Mouse (Mus musculus) limb, embryonic 11.5 days (tissue): ENCODE measurements around the gene Prkca. TPM values are rescaled to one million over a fixed set of nuclear protein-coding genes. Genes with fewer than 3 reads are reported as not detected.

Experiments used
- ATAC-seq: fragments of 200-750 bp; cut with Nextera tagmentation; 2 replicates; pipeline ENCODE4 v1.8.0; 2017; ENCODE audit warnings: low read depth; ENCODE audit not compliant: insufficient number of reproducible peaks, low FRiP score, low TSS enrichment
- DNase-seq: peaks from one replicate; pipeline ENCODE4 v3.0.0-alpha.2; 2015; ENCODE audit warnings: low spot score
- H3K27ac ChIP-seq: fragments of 300-500 bp; sonication (generic); replicated peaks from 2 replicates; pipeline ENCODE4 v1.5.1; 2014; ENCODE audit warnings: low read depth, mild to moderate bottlenecking, low read length
- H3K27me3 ChIP-seq: fragments of 300-500 bp; sonication (generic); 2 replicates; pipeline ENCODE4 v1.6.1; 2014; ENCODE audit warnings: mild to moderate bottlenecking, low read length, mixed read lengths; ENCODE audit not compliant: control insufficient read depth, insufficient read depth
- H3K36me3 ChIP-seq: fragments of 300-500 bp; sonication (generic); 2 replicates; pipeline ENCODE4 v1.6.1; 2014; ENCODE audit warnings: mild to moderate bottlenecking, low read length, moderate library complexity, mixed read lengths; ENCODE audit not compliant: control insufficient read depth, insufficient read depth
- H3K4me1 ChIP-seq: fragments of 300-500 bp; sonication (generic); 2 replicates; pipeline ENCODE4 v1.6.1; 2014; ENCODE audit warnings: low read length, mixed read lengths; ENCODE audit not compliant: control insufficient read depth, insufficient read depth
- H3K4me2 ChIP-seq: fragments of 300-500 bp; sonication (generic); 2 replicates; pipeline ENCODE4 v1.6.1; 2014; ENCODE audit warnings: low read depth, mild to moderate bottlenecking, moderate library complexity; ENCODE audit not compliant: severe bottlenecking
- H3K4me3 ChIP-seq: fragments of 300-500 bp; sonication (generic); 2 replicates; pipeline ENCODE4 v1.5.1; 2014; ENCODE audit warnings: low read depth, low read length
- H3K9ac ChIP-seq: fragments of 300-500 bp; sonication (generic); 2 replicates; pipeline ENCODE4 v1.6.1; 2014; ENCODE audit warnings: mild to moderate bottlenecking, low read length
- H3K9me3 ChIP-seq: fragments of 300-500 bp; sonication (generic); 2 replicates; pipeline ENCODE4 v1.6.1; 2016; ENCODE audit warnings: low read length; ENCODE audit not compliant: control insufficient read depth
- WGBS: fragments of 180-500 bp; shearing (Covaris S2); extraction: QIAGEN DNeasy Blood & Tissue Kit; methylation state at CpG from one replicate; pipeline ENCODE4 v1.1.7; 2014; 5-methylcytosine and 5-hydroxymethylcytosine counted together
- polyA plus RNA-seq: library from polyadenylated mRNA; unstranded; fragments of >200 nt; fragmentation: Nextera tagmentation; extraction: Ambion mirVana; gene quantifications from 2 replicates; pipeline ENCODE4 v1.2.1, GENCODE M21; 2014

The Prkca gene
- polyA plus RNA-seq, 1 experiment from 2014 or later, result 6.3 TPM

DNA sequence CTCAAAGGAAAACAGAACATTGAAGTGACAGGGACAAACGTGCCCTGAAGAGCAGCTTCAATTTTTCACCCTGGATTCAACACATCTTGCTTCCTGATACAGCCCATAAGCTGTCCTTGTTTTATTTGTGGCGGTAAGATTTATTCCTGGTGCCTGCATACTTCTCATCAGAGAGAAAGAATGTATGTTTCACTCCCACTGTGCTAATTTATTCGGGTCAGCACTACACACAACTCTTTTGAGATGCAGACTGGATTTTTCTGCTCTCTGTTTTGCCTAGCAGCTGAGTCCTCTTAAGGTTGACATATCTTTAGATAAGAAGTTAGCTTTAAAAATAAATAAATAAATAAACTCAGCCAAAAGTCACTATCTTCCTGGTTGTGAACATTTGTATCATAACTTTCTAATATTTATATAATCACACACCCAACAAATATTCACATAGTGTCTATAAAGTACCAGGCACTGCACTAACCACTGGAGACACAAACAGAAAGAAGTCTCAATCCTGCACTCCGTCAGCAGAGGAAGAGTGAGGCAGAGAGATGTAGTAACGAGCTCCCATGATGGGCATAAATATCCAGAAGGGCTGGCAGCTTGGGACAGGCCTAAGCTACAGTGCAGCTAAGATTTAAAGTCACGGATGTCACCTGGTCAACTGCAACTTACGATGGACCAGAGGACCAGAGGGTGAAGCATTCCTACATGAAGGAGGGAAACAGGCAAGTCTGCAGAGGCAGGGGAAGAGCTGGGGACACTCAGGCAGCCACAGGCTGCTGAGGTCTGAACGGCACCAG is 9.9 kb downstream of the Prkca start:
- H3K4me1 ChIP-seq, result peaks cover 2% of the 10 kb centered on the region; the same call in 1 of the 2 replicates
- H3K9me3 ChIP-seq, result no peaks in the 10 kb centered on the region
- no peak overlapping the region for H3K4me3 ChIP-seq
- H3K36me3 ChIP-seq, result no peaks in the 10 kb centered on the region
- H3K27ac ChIP-seq, result no peak overlapping the region
- H3K9ac ChIP-seq, result no peak overlapping the region
- ATAC-seq, result no peak
- H3K4me2 ChIP-seq, result no peak overlapping the region
- H3K27me3 ChIP-seq, result no peaks in the 10 kb centered on the region
- no peak for DNase-seq
- 51% methylated on average over 8 of the region's 8 CpGs for WGBS

DNA sequence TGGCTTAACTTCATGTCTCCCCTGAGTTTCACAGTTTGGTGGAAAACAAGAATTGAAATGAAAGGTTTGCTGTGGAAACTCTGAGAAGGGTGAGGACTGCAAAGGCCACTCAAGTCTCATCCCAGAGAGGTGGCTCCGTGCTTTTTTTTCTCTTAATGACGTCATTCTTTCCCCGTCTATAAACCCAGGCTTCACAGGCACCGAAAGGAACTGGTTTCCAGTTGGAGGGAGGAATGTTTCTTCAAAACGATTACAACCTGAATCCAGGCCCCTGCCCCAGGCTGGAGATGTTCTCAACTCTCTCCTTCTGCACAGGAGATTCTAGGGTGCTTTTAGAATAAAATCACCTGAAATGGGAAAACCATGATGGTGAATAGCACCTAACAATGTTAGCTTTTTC is 10.7 kb downstream of the Prkca start:
- no peak overlapping the region for H3K4me2 ChIP-seq
- H3K36me3 ChIP-seq, result no peaks in the 10 kb centered on the region
- no peak overlapping the region for H3K4me3 ChIP-seq
- DNase-seq, result no peak
- WGBS, result 29% methylated on average over 5 of the region's 5 CpGs
- H3K27ac ChIP-seq, result no peak overlapping the region
- peaks cover 2% of the 10 kb centered on the region; the same call in 1 of the 2 replicates for H3K4me1 ChIP-seq
- H3K9me3 ChIP-seq, result no peaks in the 10 kb centered on the region
- H3K9ac ChIP-seq, result no peak overlapping the region
- no peak for ATAC-seq
- H3K27me3 ChIP-seq, result no peaks in the 10 kb centered on the region

DNA sequence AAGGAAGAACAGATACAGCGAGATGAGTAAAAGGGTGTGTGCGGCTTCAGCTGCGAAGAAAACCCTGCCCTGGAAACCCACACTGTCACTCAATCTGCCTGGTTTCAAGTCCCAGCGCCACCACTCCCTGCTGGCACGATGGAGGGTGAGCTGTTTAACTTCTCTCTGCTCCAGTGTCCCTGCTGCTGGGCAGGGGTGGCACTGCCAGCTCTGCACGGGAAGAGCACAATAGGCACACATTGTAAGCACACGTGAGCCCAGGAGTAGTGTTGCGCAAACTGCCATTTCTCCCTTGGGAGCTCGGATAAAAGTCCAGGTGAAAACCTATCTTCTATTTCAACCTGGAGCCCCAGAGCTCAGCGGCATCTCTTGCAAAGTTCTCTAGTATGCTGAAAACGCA is 12.9 kb downstream of the Prkca start:
- 90% methylated on average over 11 of the region's 11 CpGs for WGBS
- no peak for DNase-seq
- Histone ChIP-seq H3K27ac (no peak overlapping the region), H3K27me3 (no peaks in the 10 kb centered on the region), H3K4me2 (no peak overlapping the region), H3K36me3 (no peaks in the 10 kb centered on the region), H3K4me3 (no peak overlapping the region), H3K9me3 (no peaks in the 10 kb centered on the region), H3K4me1 (no peaks in the 10 kb centered on the region), H3K9ac (no peak overlapping the region)
- ATAC-seq, result no peak

DNA sequence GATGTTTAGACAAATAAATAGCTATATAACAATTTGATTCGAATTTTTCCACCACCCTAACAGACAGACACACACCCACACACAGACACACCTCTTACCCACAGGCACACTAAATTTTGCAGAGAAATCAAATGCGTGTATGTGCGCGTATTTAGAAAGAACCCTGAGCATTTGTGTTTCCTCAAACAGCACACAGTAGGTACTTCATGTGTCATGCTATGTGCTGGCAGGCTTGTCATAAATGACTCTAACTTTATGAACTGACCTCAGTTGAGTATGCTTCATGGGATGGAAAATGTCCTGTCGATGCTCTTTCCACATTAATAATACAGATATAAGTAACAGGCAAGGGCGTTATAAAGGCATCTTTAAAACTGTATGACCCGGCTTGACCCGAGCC is 17.8 kb downstream of the Prkca start:
- ATAC-seq (no peak), DNase-seq (no peak)
- Histone ChIP-seq H3K27me3 (no peaks in the 10 kb centered on the region), H3K4me1 (no peaks in the 10 kb centered on the region), H3K36me3 (no peaks in the 10 kb centered on the region), H3K9ac (no peak overlapping the region), H3K27ac (no peak overlapping the region), H3K4me3 (no peak overlapping the region), H3K9me3 (no peaks in the 10 kb centered on the region), H3K4me2 (no peak overlapping the region)
- WGBS, result 82% methylated on average over 8 of the region's 8 CpGs

DNA sequence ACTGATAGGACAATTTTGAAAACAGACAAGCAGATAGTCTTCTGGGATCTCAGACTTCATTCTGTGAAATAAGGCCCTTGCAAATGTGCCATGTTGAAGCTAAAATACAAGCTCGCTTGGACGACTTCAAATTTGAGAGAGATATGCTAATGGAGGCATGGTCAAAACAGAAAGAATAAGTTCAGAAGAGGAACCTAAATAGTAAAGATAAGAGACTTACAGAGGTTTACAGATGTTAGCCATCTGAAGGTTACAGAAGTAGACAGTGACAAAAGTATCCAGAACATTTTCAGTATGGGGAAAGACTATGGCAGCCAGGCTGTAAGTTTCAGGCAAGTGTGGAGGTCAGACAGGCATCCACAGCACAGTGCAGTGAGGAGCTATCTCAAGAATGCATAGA is 21.6 kb downstream of the Prkca start:
- Histone ChIP-seq H3K4me2 (no peak overlapping the region), H3K9me3 (no peaks in the 10 kb centered on the region), H3K27me3 (no peaks in the 10 kb centered on the region), H3K4me3 (no peak overlapping the region), H3K27ac (no peak overlapping the region), H3K4me1 (no peaks in the 10 kb centered on the region), H3K36me3 (no peaks in the 10 kb centered on the region), H3K9ac (no peak overlapping the region)
- DNase-seq, result no peak
- 90% methylated on average over 2 of the region's 2 CpGs for WGBS
- no peak for ATAC-seq

DNA sequence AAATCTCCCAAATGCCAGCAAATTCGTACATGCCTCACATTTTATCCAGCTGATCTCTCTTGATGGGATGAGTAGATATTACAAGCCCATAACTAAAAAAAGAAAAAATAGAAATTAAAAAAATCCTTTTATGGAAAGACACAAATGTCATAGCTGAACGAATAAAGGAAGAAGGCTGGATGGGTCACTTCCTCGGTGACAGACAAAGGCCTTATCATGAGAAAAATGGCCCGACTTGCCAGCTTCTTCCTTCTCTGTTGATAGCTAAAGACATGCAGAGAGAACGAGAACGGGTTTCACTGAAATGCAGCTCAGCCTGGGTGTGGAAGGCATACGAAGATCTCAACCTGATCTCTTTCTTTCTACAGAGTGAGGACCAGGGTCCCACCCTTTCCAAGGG is 23.2 kb downstream of the Prkca start:
- DNase-seq, result no peak
- H3K9ac ChIP-seq, result no peak overlapping the region
- no peaks in the 10 kb centered on the region for H3K4me1 ChIP-seq
- 91% methylated on average over 7 of the region's 7 CpGs for WGBS
- no peak overlapping the region for H3K27ac ChIP-seq
- H3K36me3 ChIP-seq, result no peaks in the 10 kb centered on the region
- no peak overlapping the region for H3K4me2 ChIP-seq
- H3K9me3 ChIP-seq, result no peaks in the 10 kb centered on the region
- H3K4me3 ChIP-seq, result no peak overlapping the region
- ATAC-seq, result no peak
- no peaks in the 10 kb centered on the region for H3K27me3 ChIP-seq

DNA sequence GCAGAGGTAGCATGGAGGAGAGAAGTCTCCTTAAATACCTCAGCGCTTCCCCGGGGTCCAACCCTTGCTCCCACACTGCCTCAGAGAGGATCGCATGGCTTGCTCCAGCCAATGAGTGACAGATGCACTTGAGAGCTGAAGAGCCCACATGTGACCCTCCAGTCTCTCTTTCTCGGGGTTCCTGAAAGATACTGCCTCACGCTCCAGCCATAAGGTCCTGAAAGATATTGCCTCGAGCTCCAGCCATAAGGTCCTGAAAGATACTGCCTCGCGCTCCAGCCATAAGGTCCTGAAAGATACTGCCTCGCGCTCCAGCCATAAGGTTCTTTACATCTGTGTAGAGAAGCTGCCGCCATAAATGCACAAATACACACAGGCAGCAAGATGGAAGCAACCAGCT is 24.6 kb downstream of the Prkca start:
- no peak for DNase-seq
- ATAC-seq, result no peak
- WGBS, result 90% methylated on average over 11 of the region's 11 CpGs
- no peak overlapping the region for H3K4me2 ChIP-seq
- H3K9ac ChIP-seq, result no peak overlapping the region
- H3K36me3 ChIP-seq, result no peaks in the 10 kb centered on the region
- H3K27me3 ChIP-seq, result no peaks in the 10 kb centered on the region
- no peaks in the 10 kb centered on the region for H3K4me1 ChIP-seq
- H3K4me3 ChIP-seq, result no peak overlapping the region
- H3K27ac ChIP-seq, result no peak overlapping the region
- no peaks in the 10 kb centered on the region for H3K9me3 ChIP-seq

DNA sequence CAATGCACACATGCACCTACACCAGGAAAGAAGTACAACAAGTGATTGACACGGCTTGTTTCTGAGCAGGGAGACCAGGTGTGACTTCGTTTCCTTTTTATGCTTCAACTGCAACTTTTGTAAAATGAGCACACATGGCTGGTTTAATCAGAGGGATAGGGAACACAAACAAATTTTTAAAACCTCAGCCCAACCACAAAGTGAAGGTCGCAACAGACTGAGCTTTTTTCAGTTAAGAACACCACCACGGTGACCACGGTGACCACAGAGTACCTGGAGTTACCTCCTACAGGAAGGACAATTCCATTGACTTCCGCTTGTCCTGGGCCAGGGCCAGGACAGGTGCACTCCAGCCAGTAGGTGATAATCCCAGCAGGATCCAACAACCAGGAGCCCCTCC is 25.9 kb downstream of the Prkca start:
- Histone ChIP-seq H3K9me3 (no peaks in the 10 kb centered on the region), H3K9ac (no peak overlapping the region), H3K4me3 (no peak overlapping the region), H3K27ac (no peak overlapping the region), H3K4me1 (no peaks in the 10 kb centered on the region), H3K27me3 (no peaks in the 10 kb centered on the region), H3K4me2 (no peak overlapping the region), H3K36me3 (no peaks in the 10 kb centered on the region)
- ATAC-seq, result no peak
- no peak for DNase-seq
- WGBS, result 70% methylated on average over 6 of the region's 6 CpGs

DNA sequence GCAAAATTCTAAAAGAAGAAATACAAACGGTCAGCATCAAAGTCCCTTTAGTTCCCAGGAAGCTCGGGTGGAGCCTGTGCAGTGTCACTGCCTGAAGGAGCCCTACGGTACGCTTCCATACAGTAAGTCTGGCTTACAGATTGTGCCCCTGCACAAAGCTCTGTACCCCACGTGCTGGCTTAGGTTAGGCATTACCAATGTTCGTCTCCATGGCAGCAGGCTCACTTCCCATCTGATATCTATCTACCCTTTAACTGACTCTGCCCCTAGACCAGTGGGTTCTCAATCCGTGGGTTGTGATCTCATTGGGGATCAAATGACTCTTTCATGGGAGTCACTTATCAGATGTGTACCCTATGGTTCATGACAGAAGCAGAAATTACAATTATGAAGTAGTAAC is 28.0 kb downstream of the Prkca start:
- Histone ChIP-seq H3K9ac (no peak overlapping the region), H3K4me2 (no peak overlapping the region), H3K27me3 (no peaks in the 10 kb centered on the region), H3K27ac (no peak overlapping the region), H3K9me3 (no peaks in the 10 kb centered on the region), H3K36me3 (no peaks in the 10 kb centered on the region), H3K4me3 (no peak overlapping the region), H3K4me1 (no peaks in the 10 kb centered on the region)
- DNase-seq (no peak), ATAC-seq (no peak)
- 85% methylated on average over 7 of the region's 7 CpGs for WGBS
